Mouse (Mus musculus) heart, embryonic 12.5 days (tissue): ENCODE results near the gene A930017K11Rik. TPM values are rescaled to one million over a fixed set of nuclear protein-coding genes. Genes with fewer than 3 reads are reported as not detected.
A peak's percentile ranks its signal among the peaks of the same experiment; 100 is the strongest.

Experiments
- ATAC-seq: fragments of 200-750 bp; cut with Nextera tagmentation; 2 replicates; pipeline ENCODE4 v1.8.0; 2017; ENCODE audit warnings: moderate TSS enrichment, moderate library complexity; ENCODE audit not compliant: insufficient number of reproducible peaks, low FRiP score
- H3K27ac ChIP-seq: fragments of 300-500 bp; sonication (generic); 2 replicates; pipeline ENCODE4 v1.5.1; 2016; ENCODE audit warnings: mild to moderate bottlenecking, moderate library complexity; ENCODE audit not compliant: poor library complexity, severe bottlenecking
- H3K27me3 ChIP-seq: fragments of 300-500 bp; sonication (generic); replicated peaks from 2 replicates; pipeline ENCODE4 v1.6.1; 2016; ENCODE audit warnings: mild to moderate bottlenecking, moderate library complexity
- H3K36me3 ChIP-seq: fragments of 300-500 bp; sonication (generic); 2 replicates; pipeline ENCODE4 v1.6.1; 2016; ENCODE audit warnings: mild to moderate bottlenecking, moderate library complexity
- H3K4me1 ChIP-seq: fragments of 300-500 bp; sonication (generic); replicated peaks from 2 replicates; pipeline ENCODE4 v1.6.1; 2016; ENCODE audit warnings: mild to moderate bottlenecking
- H3K4me2 ChIP-seq: fragments of 300-500 bp; sonication (generic); 2 replicates; pipeline ENCODE4 v1.6.1; 2016; ENCODE audit warnings: mild to moderate bottlenecking, moderate library complexity
- H3K4me3 ChIP-seq: fragments of 300-500 bp; sonication (generic); 2 replicates; pipeline ENCODE4 v1.5.1; 2016; ENCODE audit warnings: mild to moderate bottlenecking
- H3K9ac ChIP-seq: fragments of 300-500 bp; sonication (generic); 2 replicates; pipeline ENCODE4 v1.6.1; 2016; ENCODE audit warnings: mild to moderate bottlenecking, moderate library complexity
- H3K9me3 ChIP-seq: fragments of 300-500 bp; sonication (generic); replicated peaks from 2 replicates; pipeline ENCODE4 v1.6.1; 2016; ENCODE audit warnings: mild to moderate bottlenecking, moderate library complexity
- WGBS: fragments of 180-500 bp; shearing (Covaris S2); methylation state at CpG from one replicate; pipeline ENCODE4 v1.1.7; 2016; 5-methylcytosine and 5-hydroxymethylcytosine counted together
- polyA plus RNA-seq: library from polyadenylated mRNA; unstranded; fragments of >200 nt; fragmentation: Nextera tagmentation; extraction: Ambion mirVana; gene quantifications from 2 replicates; pipeline ENCODE4 v1.2.1, GENCODE M21; 2016

A930017K11Rik gene
- polyA plus RNA-seq, 1 experiment from 2014 or later, result 0.17 TPM

- H3K27ac ChIP-seq, result peak overlapping the region; percentile 96
- peaks cover 15% of the 10 kb centered on the region for H3K36me3 ChIP-seq
- H3K9ac ChIP-seq, result peak overlapping the region; percentile 95
- no peaks in the 10 kb centered on the region for H3K27me3 ChIP-seq
- peak overlapping the region; percentile 83 for H3K4me3 ChIP-seq
- under 1% methylated on average over 40 of the region's 40 CpGs for WGBS
- H3K4me2 ChIP-seq, result peak overlapping the region; percentile 78
- peak; percentile 96 for ATAC-seq
- H3K9me3 ChIP-seq, result no peaks in the 10 kb centered on the region
- peaks cover 28% of the 10 kb centered on the region for H3K4me1 ChIP-seq
Measured at GRCm38 (mm10) chr17:25919786-25920642, 32.4 kb downstream of the A930017K11Rik start.

- peaks cover 36% of the 10 kb centered on the region for H3K4me1 ChIP-seq
- ATAC-seq, result peak; percentile 9; the same call in 1 of the 2 replicates
- peak within 1 kb of the TSS; percentile 83 for H3K4me3 ChIP-seq
- H3K9ac ChIP-seq, result peak within 1 kb of the TSS; percentile 95
- peak within 1 kb of the TSS; percentile 94 for H3K4me2 ChIP-seq
- peak within 1 kb of the TSS; percentile 96 for H3K27ac ChIP-seq
- H3K9me3 ChIP-seq, result no peaks in the 10 kb centered on the region
- under 1% methylated on average over 76 of the region's 78 CpGs for WGBS
- no peaks in the 10 kb centered on the region for H3K27me3 ChIP-seq
- H3K36me3 ChIP-seq, result peaks cover 15% of the 10 kb centered on the region
Measured at GRCm38 (mm10) chr17:25919144-25919785, 33.1 kb downstream of the A930017K11Rik start, which contains the start of gene Rab40c. TSS of gene Rab40c (minus strand) at chr17:25919727.

- Histone ChIP-seq H3K4me3 (peak overlapping the region; percentile 83), H3K9me3 (no peaks in the 10 kb centered on the region), H3K27me3 (no peaks in the 10 kb centered on the region), H3K36me3 (peaks cover 15% of the 10 kb centered on the region), H3K9ac (peak overlapping the region; percentile 95), H3K4me2 (peak overlapping the region; percentile 94), H3K4me1 (peaks cover 47% of the 10 kb centered on the region), H3K27ac (no peak overlapping the region)
- ATAC-seq, result no peak
- 71% methylated on average over 9 of the region's 9 CpGs for WGBS
Measured at GRCm38 (mm10) chr17:25918037-25918750, 34.2 kb downstream of the A930017K11Rik start.

GRCm38 (mm10) chr17:25916931-25917647 is 35.3 kb downstream of the A930017K11Rik start:
- H3K9ac ChIP-seq, result no peak overlapping the region
- ATAC-seq, result no peak
- no peak overlapping the region for H3K27ac ChIP-seq
- H3K27me3 ChIP-seq, result no peaks in the 10 kb centered on the region
- no peak overlapping the region for H3K4me3 ChIP-seq
- H3K4me2 ChIP-seq, result no peak overlapping the region
- H3K36me3 ChIP-seq, result peaks cover 16% of the 10 kb centered on the region
- peaks cover 51% of the 10 kb centered on the region for H3K4me1 ChIP-seq
- WGBS, result 77% methylated on average over 8 of the region's 8 CpGs
- no peaks in the 10 kb centered on the region for H3K9me3 ChIP-seq

GRCm38 (mm10) chr17:25914295-25914694 is 38.1 kb downstream of the A930017K11Rik start:
- H3K4me3 ChIP-seq, result no peak overlapping the region
- 56% methylated on average over 4 of the region's 4 CpGs for WGBS
- H3K27me3 ChIP-seq, result no peaks in the 10 kb centered on the region
- H3K27ac ChIP-seq, result peak overlapping the region; percentile 36
- peak overlapping the region; percentile 34 for H3K9ac ChIP-seq
- ATAC-seq, result no peak
- peaks cover 29% of the 10 kb centered on the region for H3K36me3 ChIP-seq
- H3K4me1 ChIP-seq, result peaks cover 50% of the 10 kb centered on the region
- H3K4me2 ChIP-seq, result no peak overlapping the region
- H3K9me3 ChIP-seq, result no peaks in the 10 kb centered on the region

- ATAC-seq, result no peak
- H3K9me3 ChIP-seq, result no peaks in the 10 kb centered on the region
- H3K36me3 ChIP-seq, result peaks cover 30% of the 10 kb centered on the region
- H3K9ac ChIP-seq, result peak overlapping the region; percentile 39; the same call in 1 of the 2 replicates
- H3K4me2 ChIP-seq, result peak overlapping the region; percentile 11
- WGBS, result 5% methylated on average over 1 of the region's 1 CpGs
- no peak overlapping the region for H3K4me3 ChIP-seq
- H3K27me3 ChIP-seq, result no peaks in the 10 kb centered on the region
- peak overlapping the region; percentile 46; the same call in 1 of the 2 replicates for H3K27ac ChIP-seq
- H3K4me1 ChIP-seq, result peaks cover 49% of the 10 kb centered on the region
Measured at GRCm38 (mm10) chr17:25913877-25914275, 38.5 kb downstream of the A930017K11Rik start.

GRCm38 (mm10) chr17:25913186-25913876 is 39.0 kb downstream of the A930017K11Rik start:
- peaks cover 30% of the 10 kb centered on the region for H3K36me3 ChIP-seq
- no peak for ATAC-seq
- H3K4me3 ChIP-seq, result no peak overlapping the region
- 0 out of 2 replicates have a peak overlapping the region, but pooled peaks have one; percentile 39 for H3K9ac ChIP-seq
- 68% methylated on average over 14 of the region's 14 CpGs for WGBS
- peaks cover 44% of the 10 kb centered on the region for H3K4me1 ChIP-seq
- H3K9me3 ChIP-seq, result no peaks in the 10 kb centered on the region
- H3K4me2 ChIP-seq, result peak overlapping the region; percentile 11
- no peaks in the 10 kb centered on the region for H3K27me3 ChIP-seq
- H3K27ac ChIP-seq, result peak overlapping the region; percentile 46; the same call in 1 of the 2 replicates

- WGBS, result 80% methylated on average over 4 of the region's 4 CpGs
- H3K4me2 ChIP-seq, result no peak overlapping the region
- H3K9me3 ChIP-seq, result no peaks in the 10 kb centered on the region
- H3K27ac ChIP-seq, result no peak overlapping the region
- no peak overlapping the region for H3K4me3 ChIP-seq
- H3K27me3 ChIP-seq, result no peaks in the 10 kb centered on the region
- H3K4me1 ChIP-seq, result peaks cover 32% of the 10 kb centered on the region
- H3K36me3 ChIP-seq, result peaks cover 25% of the 10 kb centered on the region
- ATAC-seq, result no peak
- no peak overlapping the region for H3K9ac ChIP-seq
Measured at GRCm38 (mm10) chr17:25911816-25912215, 40.5 kb downstream of the A930017K11Rik start.

- Histone ChIP-seq H3K27ac (no peak overlapping the region), H3K36me3 (peaks cover 27% of the 10 kb centered on the region), H3K4me2 (no peak overlapping the region), H3K4me1 (peaks cover 7% of the 10 kb centered on the region), H3K27me3 (no peaks in the 10 kb centered on the region), H3K9ac (no peak overlapping the region), H3K4me3 (no peak overlapping the region), H3K9me3 (no peaks in the 10 kb centered on the region)
- ATAC-seq, result no peak
- 90% methylated on average over 2 of the region's 2 CpGs for WGBS
Measured at GRCm38 (mm10) chr17:25907640-25908039, 44.7 kb downstream of the A930017K11Rik start.

GRCm38 (mm10) chr17:25903061-25903460 is 49.3 kb downstream of the A930017K11Rik start:
- Histone ChIP-seq H3K27me3 (no peaks in the 10 kb centered on the region), H3K36me3 (peaks cover 21% of the 10 kb centered on the region), H3K4me2 (no peak overlapping the region), H3K9ac (no peak overlapping the region), H3K4me3 (no peak overlapping the region), H3K27ac (no peak overlapping the region), H3K9me3 (no peaks in the 10 kb centered on the region; the same call in 1 of the 2 replicates), H3K4me1 (no peaks in the 10 kb centered on the region)
- ATAC-seq, result no peak
- WGBS, result 86% methylated on average over 3 of the region's 3 CpGs
